12 mouse cellular contexts compared by ENCODE assay signal in genomic region chr3:86799041-86799440, GRCm38 (mm10).
DNase-seq lines count a peak whose midpoint lies in the region; ATAC-seq lines count a peak whose summit lies in the region.
"Had no signal": no experiment of that assay in that cellular context is flagged by ENCODE, and none has a peak within 500 bp of the region (broad histone marks: within the 10 kb centered on the region; RNA-seq: fewer than 3 reads in every experiment).

No protein-coding gene starts in this region.

- H3K4me2 ChIP-seq in kidney, embryonic 15.5 days = no peak overlapping the region
- H3K4me2 ChIP-seq in liver, embryonic 12.5 days = peak overlapping the region; percentile 67
- H3K4me2 ChIP-seq in stomach, embryonic 15.5 days = no peak overlapping the region

- no peak overlapping the region for H3K27ac ChIP-seq in kidney, embryonic 15.5 days
- peak overlapping the region; percentile 92 for H3K27ac ChIP-seq in liver, embryonic 12.5 days
- no peak overlapping the region for H3K27ac ChIP-seq in stomach, embryonic 15.5 days
- H3K27ac ChIP-seq: macrophage had no signal

- H3K36me3 ChIP-seq in kidney, embryonic 15.5 days = no peaks in the 10 kb centered on the region
- no peaks in the 10 kb centered on the region for H3K36me3 ChIP-seq in liver, embryonic 12.5 days
- H3K36me3 ChIP-seq in stomach, embryonic 15.5 days = no peaks in the 10 kb centered on the region

- no peak overlapping the region for H3K9ac ChIP-seq in kidney, embryonic 15.5 days
- H3K9ac ChIP-seq in liver, embryonic 12.5 days = peak overlapping the region; percentile 72
- no peak overlapping the region for H3K9ac ChIP-seq in stomach, embryonic 15.5 days

- H3K27me3 ChIP-seq in kidney, embryonic 15.5 days = no peaks in the 10 kb centered on the region
- H3K27me3 ChIP-seq in liver, embryonic 12.5 days (replicated peaks) = no peaks in the 10 kb centered on the region
- no peaks in the 10 kb centered on the region for H3K27me3 ChIP-seq in stomach, embryonic 15.5 days (replicated peaks)

- DNase-seq in kidney, adult 9 months = no peak
- no peak for DNase-seq in cerebellum, postnatal 25 days
- DNase-seq in right cerebral cortex, postnatal 10 days (ENCODE audit: low spot score in 2 of 2) = no peak
- DNase-seq: heart, adult 18-20 months; kidney, postnatal 14 days; thymus, postnatal 25 days had no signal

- no peaks in the 10 kb centered on the region for H3K4me1 ChIP-seq in kidney, embryonic 15.5 days
- peaks cover 67% of the 10 kb centered on the region for H3K4me1 ChIP-seq in liver, embryonic 12.5 days
- no peaks in the 10 kb centered on the region for H3K4me1 ChIP-seq in stomach, embryonic 15.5 days

- no peak overlapping the region for H3K4me3 ChIP-seq in kidney, embryonic 15.5 days (replicated peaks)
- H3K4me3 ChIP-seq in liver, embryonic 12.5 days = peak overlapping the region; percentile 62
- no peak overlapping the region for H3K4me3 ChIP-seq in stomach, embryonic 15.5 days (replicated peaks)

- no peaks in the 10 kb centered on the region for H3K9me3 ChIP-seq in kidney, embryonic 15.5 days (replicated peaks)
- H3K9me3 ChIP-seq in liver, embryonic 12.5 days (replicated peaks) = no peaks in the 10 kb centered on the region
- H3K9me3 ChIP-seq in stomach, embryonic 15.5 days = no peaks in the 10 kb centered on the region

- 94% methylated on average over 9 of the region's 9 CpGs for WGBS in kidney, embryonic 15.5 days
- 14% methylated on average over 9 of the region's 9 CpGs for WGBS in liver, embryonic 12.5 days (ENCODE audit: insufficient replicate concordance)
- 86% methylated on average over 9 of the region's 9 CpGs for WGBS in stomach, embryonic 15.5 days

- ATAC-seq in kidney, embryonic 15.5 days (replicated peaks; ENCODE audit: low FRiP score) = peak; percentile 87
- ATAC-seq in common myeloid progenitor, adult 5-6 weeks (replicated peaks; ENCODE audit: low read depth, poor library complexity, severe bottlenecking) = peak; percentile 71
- ATAC-seq in liver, embryonic 12.5 days = peak; percentile 99
- peak; percentile 97 for ATAC-seq in stomach, embryonic 15.5 days (ENCODE audit: insufficient read depth, low FRiP score, low read depth)
- ATAC-seq: hindbrain, embryonic 16.5 days had no signal
